Mouse (Mus musculus) liver, embryonic 14.5 days (tissue): ENCODE measurements at regions not wholly inside any gene's neighbourhood (a gene's known extent, or its start where the extent isn't known, plus 50 kb on each side); places are given as distances from the start of the nearest gene placed in this dataset.

Experiments used
- ATAC-seq: fragments of 200-750 bp; cut with Nextera tagmentation; 2 replicates; pipeline ENCODE4 v1.8.0; 2017; ENCODE audit warnings: moderate number of reproducible peaks, mild to moderate bottlenecking, moderate library complexity; ENCODE audit not compliant: insufficient read depth
- DNase-seq, 3 experiments: peaks; one replicate each; pipeline ENCODE4 v3.0.0-alpha.2; 2012 to 2013; ENCODE audit warnings: low read depth in 3 of 3, low spot score in 3 of 3
- H3K27ac ChIP-seq: fragments of 300-500 bp; sonication (generic); 2 replicates; pipeline ENCODE4 v1.5.1; 2014; ENCODE audit warnings: moderate library complexity, mild to moderate bottlenecking, control low read depth, inconsistent platforms
- H3K27me3 ChIP-seq: fragments of 300-500 bp; sonication (generic); 2 replicates; pipeline ENCODE4 v1.6.1; 2014; ENCODE audit warnings: mild to moderate bottlenecking, low read length, moderate library complexity; ENCODE audit not compliant: control insufficient read depth, insufficient read depth
- H3K36me3 ChIP-seq: fragments of 300-500 bp; sonication (generic); replicated peaks from 2 replicates; pipeline ENCODE4 v1.6.1; 2014; ENCODE audit warnings: low read depth; ENCODE audit not compliant: control insufficient read depth, insufficient read depth
- H3K4me1 ChIP-seq, 2 experiments: fragments of 200-500 bp in 1 of 2; fragments of 300-500 bp in 1 of 2; sonication (generic) in 1 of 2; replicated peaks; 2 replicates each; pipeline ENCODE4 v1.6.1; 2012 to 2014; ENCODE audit warnings: antibody characterized with exemption in 1 of 2, inconsistent platforms in 1 of 2, low read length in 1 of 2; ENCODE audit not compliant: control insufficient read depth in 2 of 2, insufficient read depth in 2 of 2
- H3K4me2 ChIP-seq: fragments of 300-500 bp; sonication (generic); 2 replicates; pipeline ENCODE4 v1.6.1; 2014; ENCODE audit warnings: low read depth, mild to moderate bottlenecking, control low read depth, moderate library complexity
- H3K4me3 ChIP-seq, 2 experiments: fragments of 200-500 bp in 1 of 2; fragments of 300-500 bp in 1 of 2; sonication (generic) in 1 of 2; 2 replicates each; pipeline ENCODE4 v1.5.1; 2012 to 2014; ENCODE audit warnings: low read depth in 2 of 2, low read length in 2 of 2, mild to moderate bottlenecking in 2 of 2, control low read depth in 1 of 2, inconsistent platforms in 1 of 2, moderate library complexity in 1 of 2; ENCODE audit not compliant: insufficient read depth in 1 of 2
- H3K9ac ChIP-seq: fragments of 300-500 bp; sonication (generic); replicated peaks from 2 replicates; pipeline ENCODE4 v1.6.1; 2014; ENCODE audit warnings: mild to moderate bottlenecking, control low read depth, moderate library complexity
- H3K9me3 ChIP-seq: fragments of 300-500 bp; sonication (generic); 2 replicates; pipeline ENCODE4 v1.6.1; 2016; ENCODE audit warnings: low read length, mixed read lengths; ENCODE audit not compliant: control insufficient read depth
- CTCF ChIP-seq: IDR thresholded peaks from 2 replicates; pipeline ENCODE4 v1.5.1; 2016; ENCODE audit warnings: antibody characterized with exemption, low read depth, control low read depth
- EP300 ChIP-seq: IDR thresholded peaks from 2 replicates; pipeline ENCODE4 v1.6.1; 2016; ENCODE audit warnings: antibody characterized with exemption, low read depth
- WGBS: fragments of 180-500 bp; shearing (Covaris S2); extraction: QIAGEN DNeasy Blood & Tissue Kit; methylation state at CpG from one replicate; pipeline ENCODE4 v1.1.7; 2014; ENCODE audit not compliant: insufficient replicate concordance; 5-methylcytosine and 5-hydroxymethylcytosine counted together

DNA sequence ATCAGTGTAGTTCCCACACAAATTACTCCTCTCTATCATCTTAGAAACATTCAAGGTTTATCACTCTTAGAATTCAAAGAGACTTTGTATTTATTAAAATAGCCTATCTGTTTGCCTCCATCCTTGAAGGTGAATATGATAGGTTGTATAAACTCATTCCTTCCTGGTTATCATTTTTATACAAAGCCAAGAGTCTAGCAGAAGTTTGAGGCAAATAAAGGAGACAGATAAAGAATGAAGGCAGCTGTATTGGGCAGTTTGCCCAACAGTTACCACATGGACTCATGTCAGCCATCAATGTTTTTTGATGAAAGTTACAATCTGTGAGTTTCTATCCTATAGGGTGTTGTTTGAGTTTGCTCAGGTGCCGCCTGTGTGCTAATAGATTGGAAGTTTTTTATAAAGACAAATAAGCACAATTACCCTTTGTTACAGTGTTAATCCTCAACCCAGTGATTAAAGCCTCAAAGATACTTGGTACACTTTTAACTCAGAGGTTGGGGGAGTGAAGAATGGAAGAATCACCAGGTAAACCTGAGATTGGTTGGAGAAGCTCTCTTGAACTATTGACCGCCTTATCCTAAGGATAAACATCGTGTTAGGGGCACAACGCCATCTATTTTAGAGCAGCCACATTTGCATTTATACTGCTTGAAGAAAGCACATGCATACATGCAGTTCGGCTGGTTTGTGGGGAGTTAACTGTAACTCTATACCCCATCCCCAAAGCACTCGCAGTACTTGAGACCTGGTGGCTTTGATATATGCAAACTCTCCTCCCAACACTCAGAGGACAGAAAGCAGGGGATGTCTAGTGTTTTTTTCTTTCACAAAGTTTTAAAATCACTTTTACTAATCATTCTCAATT is 175.6 kb upstream of the Gm11114 start:
- no peak overlapping the region for H3K4me3 ChIP-seq
- H3K4me2 ChIP-seq: no peak overlapping the region
- TF ChIP-seq CTCF (no peak), EP300 (no peak)
- no peak overlapping the region for H3K27ac ChIP-seq
- no peaks in the 10 kb centered on the region for H3K9me3 ChIP-seq
- no peak for ATAC-seq
- no peaks in the 10 kb centered on the region for H3K36me3 ChIP-seq
- DNase-seq: no peak
- H3K4me1 ChIP-seq: no peaks in the 10 kb centered on the region
- WGBS: 66% methylated on average over 6 of the region's 6 CpGs
- no peak overlapping the region for H3K9ac ChIP-seq
- no peaks in the 10 kb centered on the region for H3K27me3 ChIP-seq

DNA sequence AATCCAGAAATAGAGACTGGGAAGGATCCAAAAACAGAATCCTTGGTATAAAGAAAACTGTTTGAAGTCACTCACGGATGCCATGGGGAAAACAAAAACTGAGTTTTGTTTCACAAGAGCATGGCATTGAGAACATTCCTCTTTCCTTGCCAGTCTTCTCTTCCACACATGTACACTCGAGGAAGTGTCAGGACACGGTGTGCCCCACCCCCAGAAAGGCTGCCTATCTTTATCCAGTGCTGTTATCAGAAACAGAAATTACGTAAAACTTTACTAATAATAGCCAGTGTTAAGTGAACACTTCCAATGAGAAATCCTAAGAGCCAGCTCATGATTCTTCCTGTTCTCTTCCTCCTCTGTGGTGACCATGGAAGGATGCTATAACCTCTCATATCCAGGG is 172.7 kb upstream of the Gm11114 start:
- Histone ChIP-seq H3K27me3 (no peaks in the 10 kb centered on the region), H3K4me2 (no peak overlapping the region), H3K9me3 (no peaks in the 10 kb centered on the region), H3K27ac (no peak overlapping the region), H3K4me3 (no peak overlapping the region), H3K4me1 (no peaks in the 10 kb centered on the region), H3K36me3 (no peaks in the 10 kb centered on the region), H3K9ac (no peak overlapping the region)
- no peak for ATAC-seq
- no peak for DNase-seq
- 50% methylated on average over 4 of the region's 4 CpGs for WGBS
- TF ChIP-seq EP300 (no peak), CTCF (no peak)

DNA sequence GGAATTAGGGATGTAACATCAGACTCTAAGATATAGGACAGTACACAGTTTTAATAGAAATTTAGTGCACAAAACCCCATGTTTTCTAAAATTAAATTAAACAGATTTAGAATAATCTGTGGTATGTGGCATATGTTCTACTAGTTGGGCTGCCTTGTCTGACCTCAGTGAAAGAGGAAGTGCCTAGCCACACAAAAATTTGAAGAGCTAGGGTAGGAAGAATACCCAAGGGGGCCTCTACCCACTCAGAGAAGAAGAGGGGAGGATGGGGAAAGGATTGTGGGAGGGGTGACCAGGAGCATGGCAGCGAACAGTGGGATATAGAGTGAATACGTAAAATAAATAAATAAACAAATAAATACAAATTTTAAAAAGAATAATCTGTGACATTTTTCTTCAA is 168.2 kb upstream of the Gm11114 start:
- no peak for ATAC-seq

DNA sequence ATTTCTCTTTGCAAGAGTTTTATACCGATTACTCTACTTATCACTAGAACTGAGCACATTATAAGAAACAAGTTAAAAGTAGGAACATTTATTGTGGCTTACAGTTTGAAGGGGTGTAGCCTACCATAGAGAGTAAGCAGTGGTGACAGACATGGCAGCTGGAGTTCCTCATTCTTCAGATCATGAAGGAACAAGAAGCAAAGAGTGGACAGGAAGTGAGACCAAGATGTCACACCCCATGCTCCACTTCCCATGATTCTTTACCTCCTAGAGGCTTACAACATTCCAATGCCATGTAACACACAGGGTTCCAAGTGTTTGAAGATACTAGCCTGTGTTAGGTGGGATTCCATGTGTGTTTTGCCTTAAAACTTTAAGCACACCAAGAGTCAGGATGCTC is 146.9 kb upstream of the Gm11114 start:
- H3K27ac ChIP-seq: no peak overlapping the region
- no peak overlapping the region for H3K4me2 ChIP-seq
- no peak for DNase-seq

More for the DNA sequence above, 168.2 kb upstream of the Gm11114 start:
- Histone ChIP-seq H3K4me1 (no peaks in the 10 kb centered on the region), H3K4me2 (no peak overlapping the region), H3K9me3 (no peaks in the 10 kb centered on the region), H3K4me3 (no peak overlapping the region), H3K27me3 (no peaks in the 10 kb centered on the region), H3K9ac (no peak overlapping the region), H3K36me3 (no peaks in the 10 kb centered on the region), H3K27ac (no peak overlapping the region)
- no peak for DNase-seq
- TF ChIP-seq EP300 (no peak), CTCF (no peak)
- WGBS: 58% methylated on average over 2 of the region's 2 CpGs

DNA sequence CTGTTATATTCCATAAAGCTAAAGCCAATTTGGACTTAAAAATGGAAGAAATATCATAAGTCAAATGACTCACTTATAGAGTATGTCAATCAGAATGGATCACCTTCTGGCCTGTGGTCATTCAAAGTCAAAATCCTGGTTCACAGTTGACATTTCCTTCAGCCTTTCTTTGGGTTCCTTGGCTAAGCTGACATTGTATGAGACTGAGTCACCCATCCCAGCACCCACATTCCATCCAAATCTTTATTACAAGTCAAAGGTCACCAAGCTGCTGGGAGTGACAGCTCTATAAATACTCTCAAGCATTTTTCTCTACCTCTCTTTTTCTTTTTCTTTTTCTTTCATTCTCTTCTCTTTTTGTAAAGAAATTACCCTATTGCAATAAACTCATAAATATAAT is 145.3 kb upstream of the Gm11114 start:
- no peak for ATAC-seq
- Histone ChIP-seq H3K4me2 (no peak overlapping the region), H3K27ac (no peak overlapping the region), H3K4me3 (no peak overlapping the region), H3K9me3 (no peaks in the 10 kb centered on the region), H3K4me1 (no peaks in the 10 kb centered on the region), H3K36me3 (no peaks in the 10 kb centered on the region), H3K27me3 (no peaks in the 10 kb centered on the region), H3K9ac (no peak overlapping the region)
- TF ChIP-seq CTCF (no peak), EP300 (no peak)
- no peak for DNase-seq

More for the DNA sequence above, 146.9 kb upstream of the Gm11114 start:
- H3K9me3 ChIP-seq: no peaks in the 10 kb centered on the region
- H3K4me3 ChIP-seq: no peak overlapping the region
- H3K9ac ChIP-seq: no peak overlapping the region
- no peak for TF ChIP-seq EP300
- no peak for TF ChIP-seq CTCF
- H3K4me1 ChIP-seq: no peaks in the 10 kb centered on the region
- ATAC-seq: no peak
- H3K36me3 ChIP-seq: no peaks in the 10 kb centered on the region
- WGBS: 65% methylated on average over 1 of the region's 1 CpGs
- H3K27me3 ChIP-seq: no peaks in the 10 kb centered on the region
